Mouse (Mus musculus): Measurements from ENCODE around the gene Dram1.

The Dram1 gene

DNA sequence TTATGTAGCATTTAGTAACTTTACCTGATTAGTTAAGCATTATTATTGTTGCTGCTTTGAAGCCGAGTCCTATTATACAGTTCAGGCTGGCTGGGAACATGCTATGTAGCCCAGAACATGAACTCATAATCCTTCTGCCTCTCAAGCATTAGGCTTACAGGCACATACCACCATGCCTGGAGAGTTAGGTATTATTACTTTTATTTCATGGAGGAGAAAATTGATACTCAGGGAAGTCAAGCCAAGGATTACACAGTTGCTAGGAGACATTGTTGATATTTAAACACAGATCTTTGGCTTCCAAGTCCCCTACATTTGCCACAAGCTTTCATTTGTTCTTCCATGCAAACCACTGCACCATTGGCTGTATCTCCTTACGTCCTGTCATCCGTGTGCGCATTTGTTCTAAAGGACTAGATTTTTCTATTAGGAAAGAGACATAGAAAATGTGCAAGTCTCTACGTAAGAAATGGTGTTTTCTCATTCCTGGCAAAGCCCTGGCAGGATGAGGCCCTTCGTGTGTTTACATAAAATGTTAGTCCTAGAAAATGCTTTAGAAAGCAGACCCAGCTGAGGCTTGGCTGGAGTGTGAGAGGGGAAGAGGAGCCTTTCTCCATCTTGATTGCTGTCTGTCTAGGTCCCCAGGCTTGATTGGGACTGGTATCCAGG lies 76.9 kb downstream of the Dram1 start:
- in situ Hi-C loops (cut with MboI, MseI): loop anchor here (10.0 kb wide), 2 partner anchors 237 to 747 kb away; no protein-coding TSS in a partner anchor

DNA sequence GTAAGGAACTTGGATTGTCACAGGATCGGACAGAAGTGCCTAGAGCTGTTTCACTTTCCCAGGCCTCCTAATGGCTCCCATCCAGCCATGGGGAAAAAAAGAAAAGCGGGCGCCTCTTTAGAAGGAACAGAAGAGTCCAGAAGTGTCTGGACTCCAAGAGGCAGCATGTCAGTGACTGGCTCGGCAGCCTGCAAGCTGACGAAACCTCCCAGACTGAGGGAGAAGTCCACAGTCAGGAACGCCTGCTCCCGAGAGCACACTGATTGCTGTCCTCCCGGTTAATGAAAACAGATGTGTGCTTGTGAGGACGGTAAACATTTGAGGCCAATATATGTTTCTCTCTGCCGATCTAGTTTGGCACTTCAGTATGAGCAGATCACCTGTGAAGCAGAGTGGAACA lies 81.9 kb downstream of the Dram1 start:
- in situ Hi-C loops (cut with MboI, MseI): no loop called here

DNA sequence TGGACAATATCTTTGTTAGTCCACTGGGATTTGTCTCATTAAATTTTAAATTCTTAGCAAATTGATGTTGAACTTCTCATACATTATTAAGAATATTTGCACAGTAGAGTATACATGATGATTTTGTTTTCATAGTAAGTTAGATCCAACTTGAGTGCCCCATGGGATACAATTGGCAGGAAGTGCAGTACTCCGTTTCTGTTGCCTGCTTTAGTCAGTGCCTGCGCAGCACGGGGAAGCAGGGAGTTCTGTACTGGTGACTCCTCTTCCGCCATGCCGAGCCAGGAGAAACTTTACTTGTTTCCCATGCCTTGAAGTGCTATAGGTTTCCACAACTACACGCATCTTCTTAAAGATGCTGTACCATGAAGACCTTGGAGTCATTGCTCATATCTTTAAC lies 83.8 kb downstream of the Dram1 start:
- in situ Hi-C loops (cut with MboI, MseI): no loop called here

- in situ Hi-C loops (cut with MboI, MseI): no loop called here
Measured at GRCm38 (mm10) chr10:88288061-88288460, 90.8 kb downstream of the Dram1 start.

GRCm38 (mm10) chr10:88287261-88287660 lies 91.6 kb downstream of the Dram1 start:
- in situ Hi-C loops (cut with MboI, MseI): no loop called here

- in situ Hi-C loops (cut with MboI, MseI): no loop called here
Measured at GRCm38 (mm10) chr10:88284343-88284990, 94.4 kb downstream of the Dram1 start.

GRCm38 (mm10) chr10:88281699-88282098 lies 97.2 kb downstream of the Dram1 start:
- in situ Hi-C loops (cut with MboI, MseI): no loop called here

DNA sequence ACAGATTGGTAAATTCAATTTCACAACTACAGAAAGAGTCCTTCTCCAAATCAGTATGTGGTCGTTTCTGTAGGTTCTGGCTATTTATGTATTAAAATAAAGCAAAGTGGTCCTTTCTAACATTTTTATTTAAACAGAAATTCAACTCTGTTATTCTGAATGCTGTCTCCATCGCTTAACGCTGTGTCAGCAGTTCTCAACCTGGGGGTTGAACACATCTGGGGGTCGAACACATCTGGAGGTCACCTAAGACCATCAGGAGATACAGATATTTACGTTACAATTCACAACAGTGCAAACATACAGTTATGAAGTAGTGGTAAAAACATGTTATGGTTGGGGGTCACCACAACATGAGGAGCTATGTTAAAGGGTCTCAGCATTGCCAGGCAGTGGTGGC lies 104.8 kb downstream of the Dram1 start:
- in situ Hi-C loops (cut with MboI, MseI): no loop called here
